Mouse (Mus musculus) frontal cortex, postnatal 36 days (tissue): ENCODE results near the gene Cx3cr1.
"Not testable (repeated sequence)": the region's sequence is repeated elsewhere in the genome, so short reads cannot be mapped to it uniquely, and the experiment has no call there.

Experiments
- DNase-seq, 2 experiments: peaks; one replicate each; pipeline ENCODE4 v3.0.0; 2022; ENCODE audit warnings: low spot score in 2 of 2

Gene Cx3cr1

DNA sequence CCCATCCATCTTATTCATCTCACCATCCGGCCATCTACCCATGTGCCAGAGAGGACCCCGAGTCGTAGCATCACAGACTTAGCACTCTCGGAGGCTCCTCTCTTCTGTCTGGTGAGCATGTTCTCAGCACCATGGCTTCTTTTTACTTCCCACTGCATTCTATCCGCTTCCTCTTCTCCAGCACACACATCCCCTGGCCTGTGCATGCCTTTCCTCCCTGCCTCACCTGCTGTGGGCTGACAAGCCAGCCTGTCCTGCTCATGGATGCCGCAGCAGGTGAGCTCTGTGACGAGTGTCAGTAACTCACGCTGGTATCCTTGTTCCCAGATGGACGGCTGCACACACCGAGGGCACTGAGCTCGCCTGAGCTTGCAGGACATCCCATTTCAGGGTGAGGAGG lies at the start of gene Cx3cr1:
Gene Cx3cr1, minus strand, starts transcription at position 101 of the 400 bp plus-strand sequence.
- no peak for DNase-seq

DNA sequence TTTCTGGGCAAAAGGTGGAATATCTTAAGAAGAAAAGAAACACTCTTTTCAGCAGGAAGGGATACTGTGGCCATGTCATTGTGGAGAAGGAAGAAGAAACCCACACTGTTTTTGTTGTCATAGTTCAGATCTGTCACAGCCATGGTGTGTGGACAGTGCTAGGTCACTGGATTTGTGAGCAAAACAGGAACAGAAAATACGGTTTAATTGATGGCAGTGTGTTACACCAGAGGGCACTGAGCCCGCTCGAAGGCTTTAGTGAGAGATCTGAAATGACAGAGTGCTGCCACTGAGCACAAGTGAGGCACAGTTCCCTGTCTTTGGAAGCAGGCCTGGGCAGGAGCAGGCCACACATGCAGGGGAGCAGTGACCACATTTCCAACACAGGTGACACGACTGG lies 48.5 kb upstream of the Cx3cr1 start:
- DNase-seq, result no peak

DNA sequence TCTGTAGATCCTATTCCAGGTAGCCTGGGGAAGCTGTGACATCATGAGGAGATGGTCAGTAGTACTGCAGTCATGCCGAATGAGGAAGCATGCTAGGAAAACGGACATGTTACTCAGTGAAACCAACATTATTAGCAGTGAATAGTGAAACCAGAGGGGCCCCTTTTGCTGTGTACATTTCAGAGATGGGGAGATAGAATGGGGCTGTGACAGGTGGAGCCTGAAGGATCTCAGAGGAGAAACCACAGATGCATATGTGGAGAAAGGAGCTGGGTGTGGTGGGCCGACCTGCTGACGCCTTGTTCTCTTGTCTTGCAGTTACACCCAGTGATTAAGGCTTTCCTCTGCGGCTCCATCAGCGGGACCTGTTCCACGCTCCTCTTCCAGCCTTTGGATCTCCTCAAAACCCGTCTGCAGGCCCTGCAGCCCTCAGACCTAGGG lies 46.5 kb upstream of the Cx3cr1 start:
- DNase-seq, result no peak

DNA sequence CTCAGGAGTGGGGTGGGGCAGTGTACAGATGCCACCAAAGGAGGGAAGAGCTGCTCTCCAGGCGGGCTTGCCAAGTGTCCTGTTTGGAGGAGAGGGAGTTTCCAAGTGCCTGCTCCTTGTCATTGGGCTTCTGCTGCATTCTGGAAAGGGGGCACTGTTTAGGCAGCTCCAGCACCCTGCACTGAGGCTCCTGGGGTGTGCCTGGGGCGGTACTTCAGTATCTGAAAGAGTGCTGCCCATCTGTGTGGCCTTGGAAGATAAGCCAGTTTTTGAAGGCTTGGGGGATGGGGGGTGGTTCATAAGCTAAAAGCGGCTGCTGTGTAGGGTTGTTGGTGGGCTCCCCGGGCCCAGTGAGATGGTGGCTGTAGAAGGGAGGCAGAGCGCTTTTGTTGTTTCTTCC lies 45.9 kb upstream of the Cx3cr1 start:
- DNase-seq, result no peak

DNA sequence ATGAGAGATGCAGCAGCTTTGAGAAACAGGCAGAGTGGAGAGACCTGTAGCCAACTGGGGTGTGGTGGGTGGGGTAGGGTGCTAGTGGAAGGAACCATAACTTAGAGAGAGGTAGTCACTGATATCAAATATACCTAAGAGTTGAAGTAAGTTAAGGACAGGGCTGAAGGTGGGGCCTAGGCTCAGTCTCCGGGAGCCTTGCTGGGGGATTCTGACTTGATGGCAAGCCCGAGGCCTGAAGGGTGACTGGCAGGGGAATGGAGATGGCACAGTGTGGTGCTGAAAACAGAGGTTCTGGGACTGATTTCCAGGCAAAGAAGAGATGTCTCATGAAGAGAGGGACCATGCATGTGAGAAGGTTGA lies 45.1 kb upstream of the Cx3cr1 start:
- DNase-seq, result no peak

DNA sequence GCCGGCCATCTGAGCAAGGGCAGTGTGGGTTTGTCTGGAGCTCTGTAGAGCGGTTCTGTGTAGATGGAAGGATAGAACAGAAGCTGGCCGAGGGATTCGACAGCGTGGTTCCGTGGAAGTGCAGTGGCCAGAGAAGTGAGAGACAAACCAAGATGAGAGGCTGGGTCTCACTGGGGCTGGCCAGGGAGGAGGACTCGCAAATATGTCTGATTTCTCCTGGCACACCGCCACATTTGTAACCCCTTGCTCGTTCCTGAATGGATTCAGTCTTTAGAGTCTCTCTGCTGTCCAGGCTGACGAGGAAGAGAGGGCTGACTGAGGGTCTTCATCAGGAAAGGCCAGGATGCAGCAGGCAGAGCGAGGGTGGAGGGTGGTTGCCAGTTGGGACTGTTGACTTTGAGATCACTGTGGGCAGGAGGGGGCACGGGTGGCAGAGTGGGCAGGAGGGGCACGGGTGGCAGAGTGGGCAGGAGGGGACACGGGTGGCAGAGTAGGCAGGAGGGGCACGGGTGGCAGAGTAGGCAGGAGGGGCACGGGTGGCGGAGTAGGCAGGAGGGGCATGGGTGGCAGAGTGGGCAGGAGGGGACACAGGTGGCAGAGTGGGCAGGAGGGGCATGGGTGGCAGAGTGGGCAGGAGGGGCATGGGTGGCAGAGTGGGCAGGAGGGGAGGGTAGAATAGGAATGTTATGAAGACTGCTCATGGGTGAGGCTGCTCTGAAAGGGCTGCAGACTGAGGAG lies 44.5 kb upstream of the Cx3cr1 start:
- no peak for DNase-seq

DNA sequence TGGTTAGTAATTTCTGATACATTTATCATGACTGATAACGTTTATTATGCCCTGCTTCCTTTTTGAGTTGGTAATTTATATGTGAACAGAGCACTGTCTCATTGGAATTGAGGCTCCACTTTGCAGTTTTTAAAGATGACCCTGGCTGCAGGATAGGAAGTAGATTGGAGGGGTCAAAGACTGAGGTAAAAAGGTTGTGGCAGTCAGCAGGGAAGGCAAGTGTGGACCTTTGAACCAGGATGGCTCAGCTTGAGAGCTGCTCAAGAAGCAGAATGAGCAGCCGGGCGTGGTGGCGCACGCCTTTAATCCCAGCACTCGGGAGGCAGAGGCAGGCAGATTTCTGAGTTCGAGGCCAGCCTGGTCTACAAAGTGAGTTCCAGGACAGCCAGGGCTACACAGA lies 43.8 kb upstream of the Cx3cr1 start:
- DNase-seq, result no peak

DNA sequence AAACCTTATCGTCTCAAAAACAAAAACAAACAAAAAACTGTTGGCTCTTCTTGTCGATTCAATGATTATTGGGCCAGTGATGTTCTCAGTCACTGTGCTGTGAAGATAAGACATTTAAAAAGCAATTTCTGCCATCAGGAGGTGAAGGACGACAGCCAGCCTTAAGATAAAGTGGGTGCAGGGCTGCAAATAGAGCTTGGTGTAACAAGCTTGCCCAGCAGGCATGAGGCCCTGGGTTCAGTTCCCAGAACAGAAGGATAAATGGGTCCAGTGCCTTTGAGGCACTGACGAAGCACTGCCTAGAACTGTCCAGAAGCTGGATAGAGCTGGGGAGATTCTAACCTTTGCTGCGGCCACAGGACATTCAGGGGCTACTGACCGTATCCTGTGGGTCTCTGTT lies 42.8 kb upstream of the Cx3cr1 start:
- DNase-seq, result no peak

DNA sequence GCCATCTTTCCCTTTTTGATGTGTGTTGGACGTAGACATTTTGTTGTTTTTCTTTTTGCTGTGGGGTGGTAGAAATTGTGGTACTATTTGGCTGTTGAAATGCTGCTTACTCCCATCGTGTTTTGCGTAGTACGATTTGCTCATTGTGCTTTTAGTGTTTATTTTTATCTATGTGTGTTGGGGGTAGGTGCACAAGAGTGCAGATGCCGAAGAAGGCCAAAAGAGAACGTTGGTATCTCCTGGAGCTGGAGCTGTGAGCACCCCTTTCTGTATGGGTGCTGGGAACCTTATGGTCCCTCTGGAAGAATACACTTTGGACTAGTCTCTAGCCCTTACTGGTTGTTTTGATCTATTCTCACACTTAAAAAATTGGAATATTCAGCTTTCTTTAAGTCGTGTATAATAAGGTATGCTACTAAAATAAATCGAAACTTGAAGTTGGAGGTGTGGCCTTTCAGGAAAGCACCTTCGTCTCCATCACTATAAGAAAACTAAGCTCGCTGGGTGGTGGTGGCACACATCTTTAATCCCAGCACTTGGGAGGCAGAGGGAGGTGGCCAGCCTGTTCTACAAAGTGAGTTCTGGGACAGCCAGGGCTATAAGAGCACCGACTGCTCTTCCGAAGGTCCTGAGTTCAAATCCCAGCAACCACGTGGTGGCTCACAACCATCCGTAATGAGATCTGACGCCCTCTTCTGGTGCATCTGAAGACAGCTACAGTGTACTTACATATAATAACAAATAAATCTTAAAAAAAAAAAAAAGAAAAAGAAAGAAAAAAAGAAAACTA lies 41.7 kb upstream of the Cx3cr1 start:
- no peak for DNase-seq

DNA sequence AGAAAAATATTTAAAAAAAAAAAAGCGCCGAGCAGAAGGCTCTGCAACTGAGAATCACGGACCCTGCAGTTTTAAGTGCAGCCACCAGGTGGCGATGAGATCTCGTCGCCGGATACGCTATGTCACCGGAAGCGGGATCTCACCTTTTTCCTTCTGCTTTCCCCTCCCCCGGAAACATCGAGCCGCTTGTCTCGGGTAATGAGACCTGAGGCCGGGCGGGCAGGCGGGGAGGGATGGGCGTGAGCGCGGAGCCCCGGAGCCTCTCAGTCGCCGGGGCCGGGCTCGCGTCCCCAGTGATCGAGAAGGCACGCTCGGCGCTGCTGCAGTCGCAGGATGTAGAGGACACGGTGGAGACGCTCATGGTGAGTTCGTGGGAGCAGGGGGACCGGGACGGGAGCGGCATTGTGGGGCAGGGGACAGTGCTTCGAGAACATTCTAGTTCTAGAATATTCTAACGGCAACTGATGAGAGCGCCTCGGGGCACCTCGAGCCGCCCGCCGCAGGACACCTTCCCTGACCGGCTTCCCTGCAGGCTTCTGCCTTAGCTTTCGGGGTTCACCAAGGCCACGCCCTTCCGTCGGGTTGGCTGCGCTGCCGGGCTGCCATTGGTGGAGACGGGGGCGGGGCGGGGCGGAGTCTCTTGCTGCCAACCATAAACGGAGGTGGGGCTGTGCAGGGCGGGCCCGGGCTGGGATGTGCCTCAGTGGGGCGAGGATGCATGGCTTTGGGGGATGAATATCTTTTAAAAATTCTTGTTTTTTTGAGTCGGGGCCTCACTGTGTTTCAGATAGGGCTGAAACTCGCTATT lies 40.7 kb upstream of the Cx3cr1 start, which contains the start of gene Slc25a38:
Gene Slc25a38, plus strand, starts transcription at position 164 of the 808 bp plus-strand sequence.
- DNase-seq, result peak; percentile 93 to 96

DNA sequence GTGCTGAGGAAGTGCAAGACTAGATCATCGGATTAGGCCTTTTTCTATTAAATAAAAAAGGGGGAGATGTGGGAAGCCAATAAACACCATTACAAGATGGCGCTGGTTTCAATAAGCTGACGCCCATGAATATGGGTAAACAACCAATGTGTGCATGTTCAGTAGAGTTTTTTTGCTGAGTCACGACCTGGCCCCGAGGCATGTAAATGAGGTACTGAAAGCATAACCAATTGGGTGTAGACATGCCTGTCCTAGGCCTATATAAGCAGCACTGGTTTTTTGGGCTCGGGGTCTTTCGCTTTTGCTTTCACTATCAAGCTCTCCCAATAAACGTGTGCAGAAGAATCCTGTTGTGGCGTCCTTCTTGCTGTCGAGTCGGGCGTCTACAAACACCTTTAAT lies 39.3 kb upstream of the Cx3cr1 start:
- DNase-seq, result not testable (repeated sequence)

DNA sequence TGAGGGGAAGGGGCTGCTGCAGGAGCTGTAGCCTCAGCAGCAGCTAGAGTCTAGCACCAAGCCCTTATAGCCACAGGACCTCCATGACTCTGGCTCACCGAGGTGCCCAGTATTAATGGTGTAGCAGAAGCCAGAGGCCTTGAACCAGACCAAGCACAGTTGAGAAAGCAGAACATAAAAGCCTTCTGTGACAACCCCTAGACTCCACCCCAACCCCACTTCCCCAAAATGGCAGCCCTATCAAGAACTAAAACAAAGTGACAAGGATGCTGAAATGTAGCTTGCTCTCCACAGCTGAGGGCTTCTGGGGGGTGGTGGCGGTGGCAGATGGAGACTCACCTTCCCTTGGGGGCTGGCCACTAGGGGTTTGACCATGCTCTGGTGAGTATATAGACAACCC lies 31.5 kb upstream of the Cx3cr1 start:
- DNase-seq, result no peak

DNA sequence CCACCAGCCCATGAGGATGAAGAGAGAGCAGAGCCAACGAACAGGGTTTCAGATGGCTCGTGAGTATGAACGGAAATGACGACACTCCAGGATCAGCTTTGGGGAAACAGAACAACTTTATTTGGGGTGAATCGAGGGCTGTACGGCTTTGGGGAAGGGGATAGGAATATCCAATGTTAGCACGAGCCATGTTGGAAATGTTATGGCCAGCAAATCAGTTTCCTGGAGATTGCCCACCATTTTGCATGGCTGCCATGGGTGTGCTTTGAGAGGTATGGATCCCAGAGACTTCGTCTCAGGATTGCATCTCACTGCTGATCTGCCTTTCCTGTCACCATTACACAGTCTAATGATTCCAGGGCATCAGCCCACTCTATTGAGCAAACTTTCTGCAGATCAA lies 29.6 kb upstream of the Cx3cr1 start:
- no peak for DNase-seq

DNA sequence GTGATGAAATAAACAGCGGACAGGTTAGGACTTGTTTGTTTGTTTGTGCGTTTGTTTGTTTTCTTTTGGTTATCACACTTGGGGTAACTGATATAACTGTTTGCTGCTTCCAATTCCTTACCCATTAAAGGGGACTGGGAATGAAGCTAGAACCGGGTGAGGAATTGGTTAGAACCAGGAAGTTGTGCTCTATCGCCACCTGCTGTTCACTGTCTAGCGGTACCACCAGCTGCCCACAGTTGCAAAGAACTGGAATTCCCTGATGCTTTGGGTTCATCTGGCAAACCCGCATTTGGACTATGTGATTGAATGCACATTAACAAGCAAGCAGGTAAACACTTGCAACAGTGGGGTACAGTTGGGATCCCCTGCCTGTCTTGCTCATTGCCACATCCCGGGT lies 29.0 kb upstream of the Cx3cr1 start:
- DNase-seq, result peak; percentile 65 to 80

DNA sequence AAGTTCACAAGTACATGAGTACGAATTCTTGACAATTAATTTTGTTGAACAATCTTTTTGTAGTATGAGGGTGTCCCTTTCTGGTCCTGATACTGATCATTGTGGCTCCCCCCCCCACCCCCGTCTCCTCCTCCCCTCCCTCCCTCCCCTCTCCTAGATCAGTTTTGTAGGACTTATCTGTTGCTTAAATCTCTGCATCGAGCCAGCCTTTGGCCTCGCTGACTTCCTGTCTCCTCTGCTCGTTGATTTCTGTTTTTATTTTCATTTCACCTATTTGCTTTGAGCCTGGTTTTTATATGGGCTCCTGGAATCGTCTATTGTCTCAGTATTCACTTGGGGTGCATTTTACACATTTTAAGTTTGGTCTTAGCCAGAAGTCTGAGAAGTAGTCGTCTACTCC lies 26.2 kb upstream of the Cx3cr1 start:
- no peak for DNase-seq

DNA sequence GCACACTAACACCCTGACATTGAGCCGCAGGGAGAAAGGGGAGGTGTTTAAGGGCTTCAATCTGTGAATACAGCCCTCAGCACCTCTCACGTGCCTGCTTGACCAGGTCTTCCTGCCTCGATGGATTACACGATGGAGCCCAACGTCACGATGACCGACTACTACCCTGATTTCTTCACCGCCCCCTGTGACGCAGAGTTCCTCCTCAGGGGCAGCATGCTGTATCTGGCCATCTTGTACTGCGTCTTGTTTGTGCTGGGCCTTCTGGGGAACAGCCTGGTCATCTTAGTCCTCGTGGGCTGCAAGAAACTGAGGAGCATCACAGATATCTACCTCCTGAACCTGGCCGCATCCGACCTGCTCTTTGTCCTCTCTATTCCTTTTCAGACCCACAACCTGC lies 24.0 kb upstream of the Cx3cr1 start:
- no peak for DNase-seq

DNA sequence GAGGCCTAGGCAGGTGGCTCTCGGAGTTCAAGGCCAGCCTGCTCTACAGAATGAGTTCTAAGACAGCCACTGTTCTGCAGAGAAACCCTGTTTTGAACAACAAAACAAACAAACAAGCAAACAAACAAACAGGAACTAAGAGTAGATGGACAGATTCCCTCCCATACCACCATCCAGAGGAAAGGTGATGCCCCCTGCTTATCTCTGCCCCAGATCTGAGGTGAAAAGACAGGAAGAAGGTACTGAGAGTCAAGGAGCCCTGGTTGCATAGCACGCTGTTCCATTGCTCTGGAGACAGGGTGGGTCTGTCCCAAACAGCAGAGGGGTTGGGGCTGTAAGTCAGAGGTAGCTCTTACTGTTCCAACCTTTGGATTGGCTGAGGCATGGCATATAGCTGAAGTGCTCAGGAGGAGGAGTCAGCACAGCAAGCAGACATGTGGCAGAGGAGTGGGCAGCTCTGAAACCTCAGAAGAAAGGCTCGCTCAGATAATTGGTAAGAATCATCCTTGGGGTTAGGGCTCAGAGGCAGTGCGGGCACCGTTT lies 22.1 kb upstream of the Cx3cr1 start, which contains the start of gene Ccr8:
Gene Ccr8, plus strand, starts transcription at position 419 of the 543 bp plus-strand sequence.
- DNase-seq, result no peak

DNA sequence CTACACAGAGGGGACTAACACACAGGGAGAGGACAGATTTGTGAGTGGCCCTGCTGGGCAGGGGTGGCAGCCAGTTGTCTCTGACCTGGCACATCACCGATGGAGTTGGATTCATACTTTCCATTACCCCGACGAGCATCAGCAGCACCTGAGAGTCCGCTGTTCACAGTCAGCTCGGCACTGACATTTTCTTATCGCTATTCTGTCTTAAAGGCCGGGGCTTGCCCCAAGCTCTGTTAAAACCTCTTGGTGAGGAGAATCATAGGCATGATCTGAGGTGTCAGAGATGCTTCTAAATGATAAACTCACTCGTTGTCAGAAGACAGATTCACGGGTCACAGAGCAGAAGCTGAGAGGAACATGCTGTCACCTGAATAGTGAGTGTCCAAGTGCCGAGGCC lies 21.4 kb upstream of the Cx3cr1 start:
- no peak for DNase-seq

DNA sequence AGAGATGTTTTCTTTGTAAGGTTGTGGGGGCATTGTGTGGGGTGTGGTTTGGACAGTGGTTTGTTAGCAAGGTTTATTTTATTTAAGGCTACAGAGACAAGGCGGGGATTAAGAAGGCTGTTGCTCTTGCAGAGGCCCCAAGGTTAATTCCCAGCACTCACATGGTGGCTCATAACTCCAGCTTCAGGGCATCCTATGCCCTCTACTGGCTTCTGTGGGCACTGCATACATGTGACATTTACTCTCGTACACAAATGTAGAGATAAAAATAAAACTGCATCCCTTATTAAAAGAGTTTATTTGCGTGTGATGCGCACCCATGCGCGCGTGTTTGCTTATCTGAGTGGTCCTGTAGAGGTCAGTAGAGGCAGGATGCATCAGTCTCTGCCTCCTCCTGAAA lies 19.4 kb upstream of the Cx3cr1 start:
- no peak for DNase-seq

DNA sequence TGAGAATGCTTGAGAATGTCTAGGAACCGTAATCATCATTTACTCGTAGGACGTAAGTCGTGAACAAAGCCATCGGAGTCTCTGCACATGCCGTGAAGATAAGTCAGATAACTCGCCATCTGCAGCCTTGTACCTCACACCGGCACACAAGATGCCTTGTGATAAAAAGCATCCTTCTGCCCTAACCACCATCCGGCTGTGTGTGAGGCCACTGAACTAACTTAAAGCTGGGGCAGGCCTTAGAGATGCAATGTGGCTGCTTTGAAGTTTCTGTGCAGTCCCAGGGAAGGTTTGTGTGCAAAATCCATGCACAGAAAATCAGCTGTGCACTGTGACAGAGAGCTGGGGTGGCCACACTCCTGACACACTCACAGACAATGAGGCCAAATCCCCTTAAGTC lies 14.7 kb upstream of the Cx3cr1 start:
- no peak for DNase-seq

DNA sequence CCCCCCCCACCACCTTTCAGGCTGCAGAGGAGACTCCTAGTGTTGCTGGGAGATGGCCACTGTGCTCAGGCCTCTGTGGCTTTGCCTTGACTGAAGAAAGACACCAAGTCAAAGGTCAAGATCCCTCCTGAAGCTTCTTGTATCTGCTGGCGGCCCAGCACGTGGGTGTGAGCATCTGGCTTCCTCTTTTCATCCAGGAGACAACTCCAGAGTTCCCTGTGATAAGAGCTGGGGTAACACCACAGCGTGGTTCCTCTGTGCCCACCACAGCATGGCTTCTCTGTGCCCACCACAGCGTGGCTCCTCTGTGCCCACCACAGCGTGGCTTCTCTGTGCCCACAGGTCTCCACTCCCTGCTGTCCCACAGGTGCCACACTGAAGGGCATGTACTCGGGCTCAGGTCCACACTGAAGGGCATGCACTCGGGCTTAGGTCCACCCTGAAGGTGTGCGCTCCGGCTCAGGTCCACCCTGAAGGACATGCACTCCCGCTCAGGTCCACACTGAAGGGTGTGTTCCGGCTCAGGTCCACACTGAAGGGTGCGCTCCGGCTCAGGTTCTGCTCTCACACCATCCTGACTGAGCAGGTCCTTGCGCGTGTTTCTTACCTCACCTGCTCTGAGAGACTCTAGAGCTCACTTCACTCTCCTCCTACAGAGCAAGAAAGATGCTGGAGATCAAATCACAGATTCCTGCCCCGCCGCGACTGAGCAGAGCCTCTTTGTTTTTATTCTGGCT lies 13.6 kb upstream of the Cx3cr1 start:
- DNase-seq, result no peak
